Mouse (Mus musculus) embryonic fibroblast, embryonic 13.5 days (primary cell): ENCODE results near the gene Mid1.
"Not testable (repeated sequence)": the region's sequence is repeated elsewhere in the genome, so short reads cannot be mapped to it uniquely, and the experiment has no call there.

Source experiments
- CTCF ChIP-seq: IDR thresholded peaks from 2 replicates; pipeline ENCODE4 v1.5.1; 2011; ENCODE audit warnings: mild to moderate bottlenecking, control low read depth, low read length, moderate library complexity, borderline replicate concordance; ENCODE audit not compliant: insufficient read depth
- POLR2A ChIP-seq: IDR thresholded peaks from 2 replicates; pipeline ENCODE4 v1.6.1; 2011; ENCODE audit warnings: low read depth, mild to moderate bottlenecking, control low read depth, low read length, moderate library complexity

DNA sequence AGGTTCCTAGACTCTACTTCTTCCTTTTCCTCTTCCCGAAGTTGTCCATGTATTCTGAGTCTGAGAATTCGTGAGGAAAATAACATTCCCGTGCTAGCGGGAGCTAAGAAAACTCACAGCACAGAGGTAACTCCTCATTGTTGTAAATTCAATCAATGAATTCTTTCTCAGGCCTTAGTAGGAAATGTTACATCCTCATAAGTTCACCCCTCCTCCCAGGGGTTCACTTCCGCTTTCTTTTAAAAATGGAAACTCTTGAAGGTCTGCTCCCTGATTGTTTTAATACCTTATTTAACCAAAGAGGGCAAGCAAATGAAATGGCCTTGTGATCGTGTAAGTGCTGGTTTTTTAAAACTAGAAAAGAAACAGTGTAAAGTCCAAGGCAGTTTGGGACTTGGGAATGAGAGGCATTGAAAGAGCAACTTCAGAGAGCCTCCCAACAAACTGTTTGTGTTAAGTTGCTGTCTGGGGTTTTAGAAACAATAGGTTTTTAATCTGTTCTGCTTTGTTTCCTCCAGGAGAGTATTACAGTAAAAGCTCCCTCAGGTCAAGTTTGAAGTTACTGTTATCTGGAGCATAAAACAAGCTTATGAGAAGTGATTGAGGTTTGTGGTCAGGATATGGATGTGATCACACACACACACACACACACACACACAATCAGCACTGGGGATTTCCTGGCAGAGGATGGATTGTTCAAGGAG, 287.9 kb downstream of the Mid1 start:
- TF ChIP-seq POLR2A, CTCF: not testable (repeated sequence)
